In genomic region chr10:88669719-88670118, GRCm38 (mm10) we compare ENCODE assay signal across 9 mouse cellular contexts. TPM values are rescaled to one million over a fixed set of nuclear protein-coding genes. Genes with fewer than 3 reads are reported as not detected.
DNase-seq lines count a peak whose midpoint lies in the region; ATAC-seq and TF ChIP-seq lines count a peak whose summit lies in the region.
"Had no signal": no experiment of that assay in that cellular context is flagged by ENCODE, and none has a peak within 500 bp of the region (broad histone marks: within the 10 kb centered on the region; RNA-seq: fewer than 3 reads in every experiment).

No protein-coding gene starts in this region.

- H3K9ac ChIP-seq in liver, postnatal 0 days (replicated peaks): no peak overlapping the region
- no peak overlapping the region for H3K9ac ChIP-seq in liver, embryonic 12.5 days
- H3K9ac ChIP-seq: limb, embryonic 12.5 days had no signal

- H3K27ac ChIP-seq in liver, postnatal 0 days (ENCODE audit: low read depth): no peak overlapping the region
- no peak overlapping the region for H3K27ac ChIP-seq in liver, embryonic 12.5 days
- H3K27ac ChIP-seq: limb, embryonic 12.5 days had no signal

- whole genome bisulfite sequencing in liver, postnatal 0 days (ENCODE audit: insufficient replicate concordance): 26% methylated on average over 1 of the region's 1 CpGs
- 33% methylated on average over 1 of the region's 1 CpGs for WGBS in liver, embryonic 12.5 days (ENCODE audit: insufficient replicate concordance)

- no peaks in the 10 kb centered on the region for H3K4me1 ChIP-seq in liver, postnatal 0 days (ENCODE audit: insufficient read depth)
- no peaks in the 10 kb centered on the region for H3K4me1 ChIP-seq in liver, embryonic 12.5 days
- H3K4me1 ChIP-seq: limb, embryonic 12.5 days had no signal

- ATAC-seq in liver, postnatal 0 days: no peak
- no peak for ATAC-seq in liver, embryonic 12.5 days

- no peak for TF ChIP-seq EP300 in liver, postnatal 0 days (IDR thresholded peaks at IDR 0.05; ENCODE audit: low read depth)

- TF ChIP-seq CTCF in liver, postnatal 0 days (IDR thresholded peaks at IDR 0.05; ENCODE audit: low read depth): peak; percentile 48

- no peaks in the 10 kb centered on the region for H3K27me3 ChIP-seq in liver, postnatal 0 days (ENCODE audit: insufficient read depth, low read length)
- no peaks in the 10 kb centered on the region for H3K27me3 ChIP-seq in liver, embryonic 12.5 days (replicated peaks)
- H3K27me3 ChIP-seq: limb, embryonic 12.5 days had no signal

- H3K9me3 ChIP-seq in liver, postnatal 0 days (ENCODE audit: low read length): no peaks in the 10 kb centered on the region
- no peaks in the 10 kb centered on the region for H3K9me3 ChIP-seq in liver, embryonic 12.5 days (replicated peaks)
- H3K9me3 ChIP-seq: limb, embryonic 12.5 days had no signal

- H3K36me3 ChIP-seq in liver, postnatal 0 days (replicated peaks; ENCODE audit: insufficient read depth, low read length): no peaks in the 10 kb centered on the region
- no peaks in the 10 kb centered on the region for H3K36me3 ChIP-seq in liver, embryonic 12.5 days
- H3K36me3 ChIP-seq: limb, embryonic 12.5 days had no signal

- H3K4me2 ChIP-seq in liver, postnatal 0 days (ENCODE audit: low read depth, low read length): no peak overlapping the region
- H3K4me2 ChIP-seq in liver, embryonic 12.5 days: no peak overlapping the region
- H3K4me2 ChIP-seq: limb, embryonic 12.5 days had no signal

- DNase-seq in cerebellum, postnatal 14 days: peak; percentile 27 to 43
- DNase-seq in cerebellum, adult 11-12 months: no peak
- DNase-seq in liver, postnatal 0 days: no peak
- peak; percentile 44 to 63 for DNase-seq in adrenal gland, postnatal 36 days
- DNase-seq in layer of hippocampus, postnatal 36 days: peak; percentile 15 to 27
- DNase-seq in urinary bladder, postnatal 10 days (ENCODE audit: low spot score): no peak
- no peak for DNase-seq in urinary bladder, postnatal 25 days (ENCODE audit: low spot score)

- no peak overlapping the region for H3K4me3 ChIP-seq in liver, postnatal 0 days (ENCODE audit: low read depth, low read length)
- H3K4me3 ChIP-seq in liver, embryonic 12.5 days: no peak overlapping the region
- H3K4me3 ChIP-seq: limb, embryonic 12.5 days had no signal

RNA-seq across cellular contexts. Expression of gene Spic, which starts 15.1 kb away (rescaled TPM):
- 16.5 and 19.2 TPM in 2 replicates for polyA plus RNA-seq in liver, postnatal 0 days (2015; fragmentation: Nextera tagmentation; extraction: Ambion mirVana)
- 3.5 and 5.8 TPM in 2 replicates for polyA plus RNA-seq in liver, embryonic 12.5 days (2016; fragmentation: Nextera tagmentation; extraction: Ambion mirVana)
- total RNA-seq in adrenal gland, postnatal 36 days (2021): 1 to 10 TPM in 1 of 2 experiments, under 1 TPM in 1; 0.66 to 2.0 TPM
- not detected for total RNA-seq in layer of hippocampus, postnatal 36 days (2021)
- polyA plus RNA-seq: limb, embryonic 12.5 days had no signal

Comparison
In these comparisons a context has a peak if more than half of its experiments do, and no peak if none do; other contexts are left out.
1. DNase-seq: peak in cerebellum, postnatal 14 days (2 of 2), adrenal gland, postnatal 36 days (2 of 2) and layer of hippocampus, postnatal 36 days (2 of 2); none in cerebellum, adult 11-12 months (single experiment), liver, postnatal 0 days (single experiment), urinary bladder, postnatal 10 days (single experiment) and urinary bladder, postnatal 25 days (single experiment).